Mouse (Mus musculus): ENCODE results near the gene Shroom1. TPM values are rescaled to one million over a fixed set of nuclear protein-coding genes. Genes with fewer than 3 reads are reported as not detected.

Shroom1 gene
- total RNA-seq, 2 experiments from 2014 or later, result 3.4 to 4.5 TPM

DNA sequence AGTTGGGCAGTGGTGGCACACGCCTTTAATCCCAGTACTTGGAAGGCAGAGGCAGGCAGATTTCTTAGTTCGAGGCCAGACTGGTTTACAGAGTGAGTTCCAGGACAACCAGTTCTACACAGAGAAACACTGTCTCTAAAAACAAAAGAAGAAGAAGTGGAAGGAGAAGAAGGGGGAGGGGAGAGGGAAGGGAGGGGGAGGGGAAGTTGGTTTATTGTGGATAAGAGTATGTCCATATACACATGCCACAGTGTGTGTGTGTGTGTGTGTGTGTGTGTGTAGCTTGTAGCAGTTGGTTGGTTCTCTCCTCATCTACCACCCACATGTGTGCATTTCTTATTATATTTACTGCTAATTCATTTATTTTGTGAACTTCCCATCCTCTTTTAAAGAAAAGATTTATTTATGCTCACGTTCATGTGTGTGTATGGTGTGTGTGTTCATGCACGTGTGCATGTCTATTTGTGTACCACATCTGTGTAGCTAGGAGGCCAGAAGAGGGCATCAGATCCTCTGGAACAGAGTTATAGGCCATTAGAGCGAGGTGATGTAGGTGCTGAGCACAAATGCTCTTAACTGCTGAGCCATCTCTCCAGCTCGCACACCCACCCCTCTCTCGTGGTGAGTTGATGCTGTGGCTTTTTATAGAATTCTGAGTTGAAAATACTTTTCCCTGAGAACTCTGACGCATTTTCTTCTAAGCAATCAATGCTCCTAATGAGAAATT lies 45.2 kb downstream of the Shroom1 start:
- DNase-seq (ENCODE audit: extremely low spot score in 1 of 2, low spot score in 2 of 2), result no peak
- intact Hi-C loops (cut with DNase I), result no loop called here

DNA sequence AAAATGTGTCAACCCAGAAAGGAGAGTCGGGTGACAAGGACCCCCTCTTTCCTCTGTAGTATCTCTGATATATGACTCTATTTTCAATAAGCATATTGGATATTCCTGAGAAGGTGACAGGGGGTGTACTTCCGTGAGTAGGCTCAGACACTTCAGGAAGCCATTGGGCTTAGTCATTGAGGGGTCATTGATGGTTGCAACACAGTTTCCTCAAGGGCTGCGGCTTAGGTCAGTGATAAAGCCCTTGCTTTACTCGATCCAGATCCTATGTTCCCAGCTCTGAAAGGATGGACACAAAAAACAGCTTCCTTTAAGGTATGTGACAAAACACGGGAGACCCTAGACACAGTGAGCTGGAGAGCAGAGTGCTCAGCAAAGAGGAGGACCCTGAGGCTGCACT lies 46.7 kb downstream of the Shroom1 start:
- intact Hi-C loops (cut with DNase I), result no loop called here
- no peak for DNase-seq (ENCODE audit: extremely low spot score in 1 of 2, low spot score in 2 of 2)

DNA sequence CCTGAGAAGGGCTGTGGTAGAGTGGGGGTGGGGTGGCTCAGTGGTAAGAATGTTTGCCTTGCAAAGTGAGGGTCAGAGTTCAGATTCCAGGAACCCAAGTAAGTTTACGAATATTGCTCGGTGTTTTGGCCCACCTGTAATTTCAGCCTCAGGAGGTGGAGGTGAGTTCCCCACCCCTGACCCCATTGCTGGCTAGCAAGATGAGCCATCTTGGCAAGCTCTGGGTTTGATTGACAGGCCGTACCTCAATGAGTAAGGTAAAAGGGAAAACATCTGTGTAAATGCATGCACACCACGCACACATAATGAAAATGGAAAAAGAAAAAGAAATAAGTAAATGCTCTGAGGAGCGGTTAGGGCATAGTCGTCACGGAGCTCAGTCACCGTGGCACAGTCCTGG lies 47.4 kb downstream of the Shroom1 start:
- no peak for DNase-seq (ENCODE audit: extremely low spot score in 1 of 2, low spot score in 2 of 2)
- intact Hi-C loops (cut with DNase I), result no loop called here

DNA sequence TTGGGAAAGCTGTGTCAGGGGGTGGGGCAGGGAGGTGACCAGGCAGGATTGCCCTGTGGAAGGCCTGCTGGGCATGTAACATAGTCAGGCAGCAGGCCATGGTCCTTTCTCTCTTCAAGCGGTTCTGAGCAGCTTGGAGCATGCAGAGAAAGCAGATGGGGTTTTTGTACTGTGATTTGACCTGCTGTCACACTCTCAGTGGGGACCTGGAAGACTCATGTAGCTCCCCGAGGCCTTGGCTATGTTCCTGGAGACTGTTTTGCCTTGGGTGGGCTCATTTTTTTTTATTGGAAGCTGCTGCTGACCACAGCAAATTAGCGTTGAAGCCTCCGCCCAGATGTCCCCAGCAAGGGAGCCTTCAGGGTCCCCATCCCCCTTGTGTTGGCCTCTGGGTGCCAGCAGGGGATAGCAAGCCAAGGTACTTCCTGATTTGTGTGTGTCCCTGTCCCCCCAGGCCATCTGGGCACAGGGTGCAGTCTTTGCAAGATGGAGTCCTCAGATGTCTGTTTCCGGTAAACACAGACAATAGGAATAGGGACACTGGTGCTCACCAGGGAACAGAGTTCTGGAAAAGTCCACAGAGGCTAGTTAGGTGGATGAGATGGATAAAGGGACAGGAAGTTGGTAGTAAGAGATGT lies 48.1 kb downstream of the Shroom1 start:
- peak in 1 of 2 experiments; percentile 52 for DNase-seq (ENCODE audit: extremely low spot score in 1 of 2, low spot score in 2 of 2)
- intact Hi-C loops (cut with DNase I), result no loop called here

DNA sequence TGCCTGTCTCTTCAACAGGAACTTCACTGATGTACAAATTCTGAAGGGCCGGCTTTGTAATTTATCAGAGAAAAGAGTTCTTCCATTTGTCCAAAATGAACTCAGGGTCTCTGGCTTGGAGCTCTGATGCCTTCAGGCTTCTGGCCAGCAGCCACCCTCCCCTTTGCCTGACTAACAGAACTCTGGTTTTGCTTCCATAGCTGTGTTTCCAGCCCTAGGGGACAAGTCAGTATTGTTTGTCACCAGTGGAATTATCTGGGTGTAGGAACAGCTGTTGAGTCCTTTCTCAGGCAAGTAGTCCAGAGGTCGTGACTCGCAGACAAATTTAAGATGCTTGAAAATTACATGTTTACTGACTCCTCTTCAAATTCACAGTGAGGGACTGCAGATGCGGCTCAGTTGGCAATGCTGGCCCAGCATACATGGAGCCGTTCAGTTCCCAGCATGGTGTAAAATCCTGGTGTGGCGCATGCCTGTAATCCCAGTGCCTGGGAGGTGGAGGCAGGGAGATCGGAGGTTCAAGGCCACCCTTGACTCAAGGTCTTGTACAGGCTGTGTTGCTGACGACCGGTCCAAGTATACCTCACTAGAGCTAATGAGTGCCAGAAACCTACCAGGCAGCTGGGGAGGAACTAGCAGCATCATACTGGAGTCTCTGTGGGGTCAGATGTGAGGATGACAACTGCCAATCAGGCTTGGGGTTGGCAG lies 50.2 kb downstream of the Shroom1 start:
- intact Hi-C loops (cut with DNase I), result no loop called here
- DNase-seq (ENCODE audit: extremely low spot score in 1 of 2, low spot score in 2 of 2), result no peak

DNA sequence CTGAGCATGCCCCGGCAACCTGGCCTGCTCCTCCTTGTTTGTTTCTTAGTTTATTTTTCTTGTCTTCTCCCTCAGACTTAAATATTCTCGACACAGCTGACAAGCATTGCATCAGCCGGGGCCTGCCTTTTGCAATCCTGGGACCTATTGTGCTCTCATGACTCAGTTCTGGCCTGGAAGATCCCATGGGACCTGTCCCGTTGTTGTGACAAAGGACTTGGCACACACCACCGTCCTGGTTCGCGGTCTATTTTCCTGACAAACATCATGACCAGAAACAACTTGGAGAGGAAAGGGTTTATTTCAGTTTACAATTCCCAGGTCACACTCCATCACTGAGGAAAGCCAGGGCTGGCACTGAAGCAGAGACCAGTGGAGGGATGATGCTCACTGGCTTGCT lies 51.1 kb downstream of the Shroom1 start:
- intact Hi-C loops (cut with DNase I), result no loop called here

DNA sequence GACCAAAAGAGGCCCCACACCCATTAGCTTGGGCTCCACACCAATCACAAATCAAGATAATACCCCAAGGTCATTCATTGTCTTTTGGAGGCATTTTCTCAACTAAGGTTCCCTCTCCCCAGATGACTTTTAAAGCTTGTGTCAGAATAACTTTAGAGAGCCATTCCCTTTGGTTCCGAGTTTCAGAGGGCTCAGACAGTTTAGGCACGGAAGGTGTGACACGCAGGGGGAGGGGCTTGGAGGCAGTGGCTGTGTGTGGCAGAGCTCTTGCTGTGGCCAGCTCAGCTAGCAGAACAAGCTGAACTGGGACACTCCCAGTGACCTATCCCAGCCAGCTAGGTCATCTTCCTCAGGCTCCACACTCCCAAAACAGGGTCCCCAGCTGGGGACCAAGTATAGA lies 51.6 kb downstream of the Shroom1 start:
- DNase-seq (ENCODE audit: extremely low spot score in 1 of 2, low spot score in 2 of 2), result no peak
- intact Hi-C loops (cut with DNase I), result no loop called here

More for the DNA sequence above, 51.1 kb downstream of the Shroom1 start:
- DNase-seq (ENCODE audit: extremely low spot score in 1 of 2, low spot score in 2 of 2), result no peak

DNA sequence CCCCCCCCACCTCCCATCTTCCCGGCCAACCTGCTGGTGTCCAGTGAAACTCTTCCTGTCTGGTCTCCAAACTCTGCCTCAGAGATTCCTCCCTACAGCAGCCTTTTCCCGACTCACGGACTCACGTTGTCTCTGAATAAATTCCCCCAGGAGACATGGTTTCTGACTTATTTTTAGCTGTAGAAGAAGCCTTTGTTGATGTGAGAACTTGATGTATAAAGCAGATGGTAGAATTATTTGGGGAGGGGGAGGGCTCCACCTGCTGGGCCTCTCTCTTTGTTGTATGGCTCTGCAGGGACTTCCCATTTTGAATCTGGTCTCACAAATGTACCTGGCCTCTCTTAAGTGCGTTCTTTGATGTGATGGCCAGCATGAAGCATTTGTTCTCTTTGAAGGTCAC lies 53.3 kb downstream of the Shroom1 start:
- intact Hi-C loops (cut with DNase I), result no loop called here

DNA sequence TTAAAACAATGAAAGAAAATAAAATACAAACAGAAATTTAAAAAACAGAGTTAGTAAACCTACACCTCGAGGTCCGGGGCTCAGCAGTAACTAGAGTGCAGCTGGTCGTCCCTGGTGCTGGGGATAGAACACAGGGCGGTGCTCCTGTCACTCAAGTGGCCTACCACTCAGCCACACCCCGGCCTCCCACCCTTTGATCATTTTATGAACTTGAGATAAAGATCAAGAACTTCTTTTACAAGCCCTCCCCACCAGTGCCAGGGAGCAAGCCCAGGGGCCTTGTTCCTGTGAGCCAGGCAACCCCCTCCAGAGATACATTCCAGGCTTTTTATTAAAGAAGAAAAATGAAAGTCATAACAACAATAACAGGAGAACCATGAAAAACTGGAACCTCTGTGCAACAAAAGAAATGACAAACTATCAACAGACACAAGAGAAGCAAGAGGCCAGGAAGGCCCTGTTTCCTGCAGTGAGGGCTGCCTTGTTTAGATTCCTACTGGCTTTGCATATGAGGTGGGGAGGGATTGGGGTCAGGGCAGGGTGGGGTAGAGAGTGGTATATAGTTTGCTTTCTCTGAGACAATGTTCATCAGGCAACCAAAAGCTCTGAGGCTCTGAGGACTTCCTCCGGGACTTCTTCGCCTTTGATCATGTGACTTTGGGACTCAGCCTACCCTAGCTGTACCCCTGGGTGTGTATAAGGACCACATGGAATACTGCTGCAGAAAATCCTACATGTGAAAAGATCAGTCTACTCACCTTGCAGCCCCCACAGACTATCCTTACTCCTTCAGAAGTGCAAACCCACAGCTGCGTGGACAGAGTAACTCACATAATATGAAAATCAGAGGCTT lies 60.0 kb downstream of the Shroom1 start:
- no peak for DNase-seq (ENCODE audit: extremely low spot score in 1 of 2, low spot score in 2 of 2)
- intact Hi-C loops (cut with DNase I), result no loop called here

More for the DNA sequence above, 53.3 kb downstream of the Shroom1 start:
- DNase-seq (ENCODE audit: extremely low spot score in 1 of 2, low spot score in 2 of 2), result no peak

Small RNA genes lying within 50 kb of the gene (microRNA-seq; reads per million reads assigned to microRNA genes)
- gene Mir6920, result not detected

Other genes starting within 250 kb of the Shroom1 start
- 100 to 1,000 TPM; 188 to 192 TPM for gene Hspa4, start 156.7 kb upstream of the Shroom1 start, total RNA-seq (2021)
- 10 to 100 TPM in 1 of 2 experiments, 1 to 10 TPM in 1; 8.4 to 11.1 TPM for gene Zcchc10, start 132.5 kb upstream of the Shroom1 start, total RNA-seq (2021)
- 100 to 1,000 TPM; 172 to 173 TPM for gene Aff4, start 106.4 kb upstream of the Shroom1 start, total RNA-seq (2021)
- not detected for gene Leap2, start 34.0 kb upstream of the Shroom1 start, total RNA-seq (2021)
- gene Uqcrq, start 26.4 kb upstream of the Shroom1 start, total RNA-seq (2021), result 100 to 1,000 TPM; 560 to 578 TPM
- 1 to 10 TPM in 1 of 2 experiments, under 1 TPM in 1; 0.58 to 1.5 TPM for gene Gdf9, start 26.2 kb upstream of the Shroom1 start, total RNA-seq (2021)
- gene Gm10447, start 95 bp upstream of the Shroom1 start, total RNA-seq (2021), result not detected
- not detected for gene Gm9837, start 13.3 kb downstream of the Shroom1 start, total RNA-seq (2021)
- gene Gm9945, start 23.0 kb downstream of the Shroom1 start, total RNA-seq (2021), result 1 to 10 TPM; 1.1 to 2.1 TPM
- 10 to 100 TPM; 43.8 to 50.1 TPM for gene Sowaha, start 23.1 kb downstream of the Shroom1 start, total RNA-seq (2021)
- gene Sept8, start 62.1 kb downstream of the Shroom1 start, total RNA-seq (2021), result 100 to 1,000 TPM; 111 to 124 TPM
- 100 to 1,000 TPM; 164 to 169 TPM for gene Kif3a, start 110.2 kb downstream of the Shroom1 start, total RNA-seq (2021)
- not detected for gene Il4, start 161.5 kb downstream of the Shroom1 start, total RNA-seq (2021)
- not detected for gene Il13, start 177.5 kb downstream of the Shroom1 start, total RNA-seq (2021)

Measured in left cerebral cortex, postnatal 10 days (tissue).